Mouse (Mus musculus) frontal cortex, postnatal 10 days (tissue): Measurements from ENCODE around the gene 4930590J08Rik.
A peak's percentile ranks its signal among the peaks of the same experiment; 100 is the strongest.
"Not testable (repeated sequence)": the region's sequence is repeated elsewhere in the genome, so short reads cannot be mapped to it uniquely, and the experiment has no call there.

Experiments used
- DNase-seq, 2 experiments: peaks; one replicate each; pipeline ENCODE4 v3.0.0; 2022; ENCODE audit warnings: low spot score in 2 of 2, mixed read lengths in 1 of 2

4930590J08Rik gene

DNA sequence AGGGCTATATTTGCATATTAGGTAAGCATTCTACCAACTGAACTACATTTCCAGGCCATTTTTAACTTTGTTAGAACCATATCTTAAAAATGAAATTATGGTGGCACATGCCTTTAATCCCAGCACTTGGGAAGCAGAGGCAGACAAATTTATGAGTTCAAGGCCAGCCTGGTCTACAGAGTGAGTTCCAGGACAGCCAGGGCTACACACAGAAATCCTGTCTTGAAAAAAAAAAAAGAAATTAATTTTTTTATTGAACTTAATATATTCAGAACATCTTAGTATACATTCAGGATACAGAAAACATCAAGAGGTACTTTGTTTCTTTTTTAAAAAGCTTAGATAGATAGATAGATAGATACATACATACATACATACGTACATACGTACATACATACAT is at the start of gene 4930590J08Rik:
Gene 4930590J08Rik (plus strand): TSS at position 301 of the 400 bp plus-strand sequence.
- not testable (repeated sequence) for DNase-seq

DNA sequence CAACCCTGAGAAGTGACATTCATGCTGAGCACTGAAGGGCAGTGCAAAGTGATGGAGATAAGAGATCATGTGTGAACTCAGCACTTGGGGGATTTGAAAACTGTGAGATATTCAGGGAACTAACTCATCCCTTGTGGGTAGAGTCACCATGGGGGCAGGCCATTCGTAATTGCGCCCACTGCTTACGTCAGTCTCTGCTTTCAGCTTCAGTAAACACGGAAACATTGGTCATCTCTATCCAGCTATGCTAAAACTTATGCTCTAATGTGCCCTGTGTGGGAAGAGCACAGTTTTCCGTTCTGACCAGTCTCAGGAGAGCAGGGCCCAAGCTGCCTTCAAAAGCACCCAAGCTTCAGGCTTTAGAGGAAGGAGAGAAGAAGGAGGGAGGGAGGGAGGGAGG is 44.3 kb upstream of the 4930590J08Rik start:
- DNase-seq: no peak

GRCm38 (mm10) chr6:91862848-91863247 is 39.8 kb upstream of the 4930590J08Rik start:
- DNase-seq: no peak

DNA sequence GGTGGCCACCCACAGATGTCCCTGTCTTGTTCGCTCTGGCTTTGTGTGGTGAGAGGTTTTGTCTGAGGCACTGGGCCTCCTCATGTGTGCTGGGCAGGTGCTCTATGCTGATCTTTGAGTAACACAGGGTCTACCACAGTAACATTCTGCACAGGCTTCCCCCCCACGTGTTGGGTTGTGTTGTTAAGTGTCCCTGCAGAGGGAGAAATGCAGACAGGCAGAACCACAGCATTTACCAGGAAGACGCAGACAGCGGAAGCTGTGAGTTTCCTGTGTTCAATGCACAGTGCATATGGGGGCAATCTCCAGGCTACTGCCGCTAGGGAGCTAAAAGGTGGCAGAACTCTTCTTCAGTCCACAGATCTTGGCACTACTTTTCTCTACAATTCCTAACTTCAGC is 38.0 kb upstream of the 4930590J08Rik start:
- no peak for DNase-seq

- no peak for DNase-seq
Measured at GRCm38 (mm10) chr6:91865601-91866000, 37.0 kb upstream of the 4930590J08Rik start.

- no peak for DNase-seq
Measured at GRCm38 (mm10) chr6:91868091-91868490, 34.5 kb upstream of the 4930590J08Rik start.

- no peak for DNase-seq
Measured at GRCm38 (mm10) chr6:91872781-91873180, 29.8 kb upstream of the 4930590J08Rik start.

DNA sequence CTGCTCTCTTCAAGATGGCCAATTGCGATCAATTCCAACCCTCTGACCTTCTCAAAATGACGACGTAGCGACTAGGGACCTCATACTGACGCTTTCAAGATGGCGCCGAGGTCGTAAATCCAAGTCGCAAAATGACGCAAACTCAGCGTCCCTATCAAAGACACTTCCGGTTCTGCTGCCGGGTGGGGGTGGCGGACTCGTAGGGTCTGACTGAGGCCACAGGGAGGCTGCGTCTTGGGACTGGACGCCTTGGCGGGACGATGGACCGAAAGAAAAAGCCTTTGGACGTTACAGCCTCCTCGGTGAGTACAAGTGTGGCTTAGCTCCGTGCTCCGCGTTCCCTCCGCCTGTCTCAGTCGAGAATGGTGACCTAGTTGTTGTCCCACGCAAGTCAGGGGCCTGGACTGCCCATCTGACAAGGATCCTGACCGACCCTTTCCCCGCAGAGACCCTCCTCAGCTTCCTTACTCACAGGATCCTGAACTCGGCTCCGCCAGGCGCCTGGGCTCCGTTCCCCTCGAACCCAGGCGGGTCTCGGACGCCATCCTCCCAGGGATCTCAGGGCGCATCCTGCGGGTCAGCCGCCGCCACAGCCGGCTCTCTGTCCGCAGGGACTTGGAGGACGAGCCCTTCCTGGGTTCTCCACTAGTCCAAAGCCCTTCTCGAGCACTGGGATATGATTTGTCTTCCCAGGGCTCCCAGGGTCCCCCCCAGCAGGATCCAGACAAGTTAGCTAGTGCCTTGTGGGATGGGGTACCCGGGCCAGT is 24.5 kb upstream of the 4930590J08Rik start, which contains the start of gene Ccdc174:
Gene Ccdc174 (plus strand): TSS at position 169 of the 767 bp plus-strand sequence.
- peak; percentile 87 to 91 for DNase-seq

DNA sequence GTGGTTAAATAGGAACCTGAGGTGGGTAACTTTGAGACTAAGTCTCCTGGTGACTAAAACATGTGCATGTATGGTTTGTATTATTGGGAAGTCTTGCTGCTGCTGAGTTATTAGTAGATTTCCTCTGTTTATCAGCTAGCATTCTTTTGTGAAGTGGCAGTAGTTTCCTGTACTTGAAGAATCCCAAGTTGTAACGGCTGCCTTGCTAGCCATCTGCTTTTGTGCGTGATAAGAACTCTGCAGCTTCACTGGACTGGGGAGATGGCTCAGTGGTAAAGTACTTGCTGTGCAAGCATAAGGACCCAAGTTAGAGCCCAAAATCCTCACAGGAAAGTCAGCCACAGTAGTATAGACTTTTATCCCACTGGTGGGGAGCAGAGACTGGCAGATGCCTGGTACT is 18.8 kb upstream of the 4930590J08Rik start:
- DNase-seq: no peak

- DNase-seq: no peak
Measured at GRCm38 (mm10) chr6:91889255-91889906, 13.2 kb upstream of the 4930590J08Rik start.

DNA sequence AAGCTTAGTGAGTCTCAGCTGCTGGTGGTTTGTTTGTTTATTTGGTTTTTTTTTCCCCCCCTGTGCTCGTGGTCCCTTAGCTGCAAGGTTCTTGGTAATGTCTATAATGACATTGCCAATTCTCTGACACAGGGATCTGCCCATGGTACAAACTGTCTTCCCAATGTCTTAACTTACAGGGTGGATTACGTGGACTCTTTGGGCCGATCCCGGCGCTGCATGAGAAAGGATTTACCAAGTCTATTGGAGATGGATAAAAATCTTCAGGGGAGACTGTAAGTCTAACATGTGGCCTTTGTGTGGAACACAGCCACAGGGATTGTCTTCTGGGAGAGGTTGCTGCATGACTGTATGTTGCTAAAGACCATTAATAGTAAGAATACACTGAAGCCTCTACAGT is 12.0 kb upstream of the 4930590J08Rik start:
- no peak for DNase-seq

GRCm38 (mm10) chr6:91891776-91892175 is 10.8 kb upstream of the 4930590J08Rik start:
- DNase-seq: no peak

GRCm38 (mm10) chr6:91896783-91897182 is 5.8 kb upstream of the 4930590J08Rik start:
- no peak for DNase-seq

- DNase-seq: peak; percentile 35 to 75
Measured at GRCm38 (mm10) chr6:91901505-91901904, 1.1 kb upstream of the 4930590J08Rik start.

DNA sequence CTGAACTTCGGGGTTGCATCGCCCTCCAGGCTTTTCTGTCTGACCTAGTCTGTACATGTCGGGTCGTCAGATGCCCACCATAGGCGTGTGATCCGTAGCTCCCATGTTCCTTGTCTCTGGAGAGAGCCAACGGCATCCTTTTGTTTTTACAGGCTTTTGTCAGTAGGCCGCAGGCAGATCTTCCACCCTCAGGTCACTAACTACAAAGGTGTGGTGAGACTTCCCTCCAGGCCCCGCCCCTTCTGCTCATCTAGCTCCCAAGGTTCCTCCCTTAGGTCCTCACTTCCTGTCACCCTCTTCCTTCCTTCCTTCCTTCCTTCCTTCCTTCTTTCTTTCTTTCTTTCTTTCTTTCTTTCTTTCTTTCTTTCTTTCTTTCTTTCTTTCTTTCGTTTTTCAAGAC is 11.4 kb downstream of the 4930590J08Rik start:
- no peak for DNase-seq

DNA sequence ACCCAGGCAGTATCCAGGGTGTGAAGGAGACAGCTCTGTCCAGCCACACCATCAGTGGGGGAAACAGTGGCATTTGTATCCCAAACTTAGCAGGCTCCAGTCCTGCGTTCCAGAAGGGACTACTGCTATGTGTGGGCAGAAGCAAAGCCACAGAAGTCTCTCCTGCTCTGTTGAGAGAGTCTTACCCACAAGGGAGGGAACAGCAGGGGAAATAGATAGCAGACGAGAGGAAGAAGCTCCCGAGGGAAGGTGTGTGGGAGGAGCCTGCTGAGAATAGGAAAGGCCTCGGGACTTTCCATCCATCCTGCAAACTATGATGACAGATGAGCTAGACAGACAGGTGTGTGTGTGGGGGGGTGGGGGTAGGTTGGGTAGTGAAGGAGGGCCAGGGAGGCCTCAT is 14.7 kb downstream of the 4930590J08Rik start:
- DNase-seq: peak in 1 of 2 experiments; percentile 26

DNA sequence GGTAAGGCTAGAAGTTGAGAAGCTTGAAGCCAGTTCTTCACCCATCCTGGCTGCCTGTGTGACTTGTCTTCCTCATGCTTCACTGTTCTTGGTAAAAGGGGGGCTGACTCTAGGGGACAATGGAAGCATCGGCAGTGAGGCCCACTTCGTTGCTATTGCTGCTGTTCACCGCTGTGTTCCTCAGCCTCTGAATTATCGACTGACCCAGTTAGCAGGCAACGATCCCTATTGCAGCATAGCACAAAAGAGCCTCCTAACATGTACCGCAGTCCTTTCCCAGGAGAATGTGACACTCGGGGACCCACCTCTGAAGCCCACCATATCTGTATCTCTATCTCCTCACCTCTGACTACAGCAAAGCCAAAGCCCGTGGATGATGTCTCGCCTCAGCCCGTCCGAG is 15.1 kb downstream of the 4930590J08Rik start:
- no peak for DNase-seq

DNA sequence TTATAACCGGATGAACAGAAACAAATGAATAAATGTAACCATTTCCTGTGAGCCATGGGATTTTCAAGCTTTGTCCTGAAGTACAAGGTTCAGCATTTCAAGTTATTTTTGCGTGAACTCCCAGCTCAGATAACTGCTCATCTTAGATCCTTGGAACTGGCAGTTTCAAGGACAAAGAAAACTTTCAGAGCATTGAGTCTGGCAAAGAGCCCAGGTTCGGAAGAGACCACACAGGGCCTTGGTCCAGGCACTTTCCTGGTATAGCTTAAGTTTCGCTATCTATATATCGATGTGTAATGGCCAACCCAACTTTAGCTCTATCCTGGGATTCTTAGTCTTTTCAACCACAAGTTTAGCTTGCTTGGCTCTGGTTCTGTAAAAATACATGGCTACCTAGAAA is 28.6 kb downstream of the 4930590J08Rik start:
- no peak for DNase-seq

DNA sequence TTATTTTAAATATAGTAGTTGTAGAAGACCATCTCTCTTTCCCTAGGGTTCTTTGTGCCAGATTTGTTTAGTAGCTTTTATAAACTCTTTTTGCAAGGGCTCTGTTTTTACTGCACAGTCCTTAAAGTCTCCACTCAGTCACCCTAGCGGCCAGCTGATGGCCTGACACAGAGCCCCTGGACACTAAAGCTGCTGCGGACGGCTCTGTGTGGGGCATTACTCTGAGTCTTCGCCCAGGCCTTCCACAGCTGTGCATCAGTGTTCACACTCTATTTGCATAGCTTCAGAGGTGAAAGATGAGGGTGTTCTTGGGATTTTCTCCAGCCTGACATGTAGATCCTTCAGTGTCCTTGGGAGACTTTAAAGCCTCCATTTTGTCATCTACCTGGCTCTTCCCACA is 35.9 kb downstream of the 4930590J08Rik start:
- no peak for DNase-seq

- no peak for DNase-seq
Measured at GRCm38 (mm10) chr6:91948426-91948825, 45.8 kb downstream of the 4930590J08Rik start.

DNA sequence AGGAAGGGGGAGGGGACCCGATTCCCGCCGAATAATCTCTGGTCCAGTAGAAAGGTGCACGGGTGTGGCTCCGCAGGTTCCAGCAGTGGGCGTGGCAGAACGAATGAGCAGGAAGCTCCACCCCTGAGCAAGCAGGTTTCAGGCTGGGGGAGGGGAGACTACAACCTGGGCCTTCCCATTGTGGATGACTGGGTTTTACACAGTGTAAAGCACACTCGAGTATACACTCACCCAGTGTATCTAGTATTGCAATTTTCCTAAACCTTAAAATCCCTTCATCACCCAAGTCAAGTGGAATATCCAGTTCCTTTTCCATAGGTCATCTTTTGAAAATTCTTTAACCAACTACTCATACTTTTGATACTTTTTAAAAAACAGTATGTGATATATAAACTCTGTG is 55.4 kb downstream of the 4930590J08Rik start:
- DNase-seq: not testable (repeated sequence)

DNA sequence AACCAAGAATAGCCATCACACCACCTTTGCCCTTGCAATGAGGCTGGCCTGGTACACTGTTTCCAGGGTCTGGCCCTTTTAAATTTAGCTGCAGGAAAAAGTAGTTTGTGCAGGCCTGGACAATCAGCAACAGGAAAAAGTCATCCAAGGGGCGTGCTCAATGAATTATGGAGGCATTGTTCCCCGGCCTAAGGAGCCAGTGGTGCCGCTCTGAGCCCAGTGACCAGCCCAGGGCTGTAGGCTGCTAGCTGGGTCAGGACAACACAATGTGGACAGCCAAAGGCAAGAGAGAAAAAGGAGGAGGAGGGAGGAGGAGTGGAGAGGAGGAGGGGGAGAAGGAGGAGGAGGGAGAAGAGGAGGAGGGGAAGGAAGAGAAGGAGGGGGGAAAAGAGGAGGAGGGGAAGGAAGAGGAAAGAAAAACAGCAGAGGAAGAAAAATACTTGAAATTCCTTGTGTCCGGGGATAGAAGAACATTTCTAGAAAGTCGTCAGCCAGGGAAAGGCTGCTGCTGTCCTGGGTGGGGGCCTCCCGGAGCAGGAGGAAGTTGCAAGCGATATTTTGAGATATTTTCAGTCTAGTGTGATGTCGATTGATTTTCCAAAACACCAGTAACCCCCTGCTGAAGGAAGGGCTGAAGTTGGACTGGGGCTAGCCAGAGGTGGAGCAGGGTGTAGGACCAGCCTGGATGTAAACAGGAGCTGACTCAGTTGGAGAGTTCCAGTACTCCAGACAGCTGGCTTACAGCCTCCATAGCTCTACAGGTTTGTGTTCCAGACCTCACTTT is 57.6 kb downstream of the 4930590J08Rik start:
- DNase-seq: no peak
